Mouse (Mus musculus): ENCODE data around the gene Scn5a.

Scn5a gene

DNA sequence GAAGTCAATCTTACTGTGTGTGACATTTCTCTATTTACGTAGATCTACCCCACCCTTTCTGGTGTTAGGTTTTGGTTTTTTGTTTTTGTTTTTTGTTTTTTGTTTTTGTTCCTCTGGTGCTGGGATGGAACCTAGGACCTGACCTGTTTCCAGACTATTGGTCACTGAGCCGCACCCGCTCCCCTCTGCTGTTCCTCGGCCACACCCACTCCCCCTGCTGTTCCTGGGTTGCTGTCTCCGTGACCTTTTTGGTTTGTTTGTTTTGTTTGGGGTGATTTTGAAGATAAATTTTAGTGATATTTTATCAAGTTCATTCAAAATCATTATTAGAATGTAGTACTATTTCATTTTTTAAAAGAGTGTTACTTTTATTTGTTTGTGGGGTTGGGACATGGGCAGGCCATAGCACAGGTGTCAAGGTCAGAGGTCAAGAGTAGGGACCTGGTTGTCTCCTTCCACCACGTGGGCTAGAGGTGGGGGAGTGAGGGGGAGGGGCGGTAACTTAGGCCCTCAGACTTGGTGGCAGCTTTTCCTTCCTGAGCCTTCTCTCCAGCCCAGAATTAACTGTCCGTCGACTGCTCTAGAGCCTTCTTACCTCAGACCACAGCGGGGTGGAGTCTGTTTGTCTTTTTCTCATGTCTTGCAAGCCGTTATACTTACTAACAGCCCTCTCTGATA, 73.7 kb downstream of the Scn5a start:
- DNase-seq (ENCODE audit: low spot score) = no peak

DNA sequence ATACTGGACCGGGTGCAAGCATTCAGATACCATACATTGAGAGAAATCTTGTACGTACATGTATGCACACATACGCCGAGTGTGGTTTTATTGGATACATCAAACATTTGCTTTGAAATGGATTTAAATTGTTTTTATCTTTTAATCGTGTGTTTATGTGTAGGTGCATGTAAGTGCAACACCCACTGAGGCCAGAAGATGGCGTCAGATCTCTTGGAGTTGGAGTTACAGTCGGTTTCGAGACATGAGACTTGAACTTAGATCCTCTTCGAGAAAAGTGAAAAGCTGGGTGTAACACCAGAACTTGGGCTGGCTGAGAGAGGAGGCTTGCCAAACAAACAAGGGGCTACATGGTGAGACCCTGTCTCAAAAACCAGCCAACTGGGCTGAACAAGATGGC, 75.2 kb downstream of the Scn5a start:
- DNase-seq (ENCODE audit: low spot score) = no peak

DNA sequence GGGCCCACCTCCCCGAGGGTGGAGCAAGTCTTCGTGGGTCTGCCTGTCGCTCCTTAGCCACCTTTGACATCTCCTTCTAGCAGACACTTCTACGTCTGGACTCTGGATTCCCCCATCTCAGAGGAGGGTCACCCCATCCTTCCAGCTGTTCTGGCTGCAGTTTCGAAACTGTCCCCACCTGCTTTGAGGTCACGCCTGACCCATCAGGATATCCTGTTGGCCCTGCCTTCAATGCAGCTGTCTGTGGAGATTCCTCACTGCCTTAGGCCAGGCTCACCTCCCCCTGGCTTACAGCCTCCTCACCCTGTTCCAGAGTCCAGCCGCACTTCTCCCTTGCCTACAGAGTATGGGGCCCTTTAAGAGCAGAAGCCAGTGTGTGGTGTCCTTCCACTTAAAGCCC, 79.9 kb downstream of the Scn5a start:
- DNase-seq (ENCODE audit: low spot score) = no peak

DNA sequence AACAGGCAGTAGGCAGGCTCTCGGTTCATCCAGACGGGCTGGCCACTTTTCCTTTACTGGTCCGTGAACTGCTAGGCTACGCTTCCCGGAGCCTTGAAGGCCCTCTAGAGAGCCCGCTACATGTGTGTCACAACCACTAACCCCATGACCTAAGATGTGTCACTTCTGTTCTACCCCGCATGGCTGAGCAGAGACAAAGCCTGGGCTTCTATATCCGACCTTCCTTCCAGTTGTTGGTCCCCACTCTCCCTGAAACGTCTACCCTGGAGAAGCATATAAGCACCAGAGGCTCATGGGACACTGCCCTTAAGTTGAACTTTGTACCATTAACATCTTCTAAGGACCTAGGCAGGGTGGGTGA, 80.6 kb downstream of the Scn5a start:
- no peak for DNase-seq (ENCODE audit: low spot score)

DNA sequence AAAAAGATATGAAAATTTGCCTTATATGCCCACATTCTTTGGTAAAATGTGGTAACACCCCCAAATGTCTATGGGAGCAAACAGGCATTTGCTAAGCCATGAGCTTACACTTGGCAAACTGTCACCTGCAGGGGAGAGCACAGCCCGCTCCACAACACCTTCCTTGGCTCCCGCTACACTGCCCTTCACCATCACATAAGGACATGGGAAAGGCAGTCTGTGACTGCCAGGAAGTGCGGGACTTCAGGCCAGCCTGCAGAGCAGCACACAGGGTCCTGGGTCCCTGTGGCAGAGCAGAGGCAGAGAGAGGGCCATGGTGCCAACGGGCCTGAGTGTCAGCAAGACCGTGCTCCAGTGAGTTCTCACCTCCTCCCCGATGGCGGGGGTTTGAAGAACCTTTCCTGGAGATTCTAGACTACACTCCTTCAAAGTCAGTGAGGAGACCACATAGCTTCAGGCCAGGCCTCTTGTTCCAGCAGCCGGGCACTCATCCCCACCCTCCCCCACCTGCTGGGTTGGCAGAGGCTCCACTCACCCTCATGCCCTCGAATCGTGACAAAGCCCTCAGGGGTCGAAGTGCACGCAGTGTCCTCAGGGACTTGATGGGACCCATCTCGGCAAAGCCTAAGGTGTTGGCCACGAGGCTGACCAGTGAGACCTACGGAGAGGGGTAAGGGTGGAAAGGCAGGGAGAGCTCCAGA, 81.1 kb downstream of the Scn5a start:
- no peak for DNase-seq (ENCODE audit: low spot score)

DNA sequence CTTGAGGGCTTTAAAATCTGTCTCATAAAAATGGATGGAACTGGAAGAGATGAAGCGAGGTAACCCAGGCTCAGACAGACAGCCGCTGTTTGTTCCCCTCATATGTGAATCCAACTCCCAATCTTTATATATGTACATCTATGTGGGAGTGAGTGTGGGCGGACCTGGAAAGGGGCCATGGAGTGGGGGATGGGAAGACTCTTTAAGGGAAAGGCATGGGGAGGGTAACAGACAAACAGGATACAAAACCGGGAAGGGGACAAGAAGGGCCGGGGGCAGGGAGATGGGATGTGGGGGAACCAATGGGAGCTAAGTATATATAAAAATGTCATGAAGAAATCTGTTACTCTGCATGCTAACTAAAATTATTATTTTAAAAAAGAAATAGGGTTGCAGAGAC, 81.9 kb downstream of the Scn5a start:
- no peak for DNase-seq (ENCODE audit: low spot score)

DNA sequence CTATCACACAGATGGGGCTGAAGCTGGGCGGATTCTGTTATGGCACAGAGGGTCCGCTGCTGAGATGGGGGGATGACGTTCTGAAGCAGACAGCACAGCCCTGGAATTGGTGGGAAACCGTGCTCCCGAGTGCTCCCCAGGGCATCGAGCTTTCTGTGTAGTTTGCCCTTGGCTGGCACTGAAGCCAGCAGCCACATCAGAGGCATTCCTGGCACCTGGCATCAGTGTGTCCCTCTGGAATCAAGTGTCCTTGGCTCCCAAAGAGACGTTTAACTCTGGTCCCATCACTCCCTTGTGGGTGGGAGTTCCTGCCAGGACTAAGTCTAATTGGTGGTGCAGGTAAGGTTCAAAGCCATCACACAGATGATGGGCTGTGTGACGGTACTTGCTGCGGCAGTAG, 82.5 kb downstream of the Scn5a start:
- no peak for DNase-seq (ENCODE audit: low spot score)

DNA sequence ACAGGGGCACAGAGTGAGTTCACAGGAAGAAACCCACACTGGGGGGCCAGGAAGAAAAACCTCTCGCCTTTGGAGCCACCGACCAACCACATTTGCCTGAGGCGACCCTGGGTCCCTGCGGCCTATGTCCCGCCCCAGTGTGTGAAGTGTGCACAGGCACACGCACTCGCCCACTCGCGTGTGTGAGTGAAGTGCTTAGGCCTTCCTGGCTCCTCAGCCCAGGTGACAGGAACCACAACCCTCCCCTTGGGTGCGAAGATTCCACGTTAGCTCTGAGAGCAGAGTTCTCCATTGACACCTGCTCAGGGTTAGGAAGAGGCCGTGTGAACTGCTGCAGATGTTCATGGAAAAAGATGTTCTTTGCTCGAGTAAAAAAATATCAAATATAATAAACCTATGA, 93.9 kb downstream of the Scn5a start:
- no peak for DNase-seq (ENCODE audit: low spot score)

DNA sequence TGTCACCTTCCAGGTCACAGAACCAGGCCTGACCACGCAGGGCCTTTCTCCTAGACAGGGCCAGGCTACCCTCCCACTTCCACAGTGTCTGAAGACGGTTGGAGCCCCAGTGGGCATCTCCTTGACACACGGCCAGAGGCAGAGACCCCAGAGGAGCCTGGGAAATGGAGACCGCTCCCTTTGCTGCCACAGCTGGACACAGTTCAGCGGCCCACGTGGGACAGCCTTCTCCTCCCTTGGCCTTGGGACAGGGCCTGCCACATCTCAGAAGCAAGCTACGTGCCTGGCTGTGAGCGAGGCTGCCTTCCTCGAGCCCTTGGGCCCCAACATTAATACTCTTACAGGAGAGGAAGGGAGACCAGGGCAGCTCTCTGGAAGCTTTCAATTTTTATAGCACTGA, 94.4 kb downstream of the Scn5a start:
- no peak for DNase-seq (ENCODE audit: low spot score)

DNA sequence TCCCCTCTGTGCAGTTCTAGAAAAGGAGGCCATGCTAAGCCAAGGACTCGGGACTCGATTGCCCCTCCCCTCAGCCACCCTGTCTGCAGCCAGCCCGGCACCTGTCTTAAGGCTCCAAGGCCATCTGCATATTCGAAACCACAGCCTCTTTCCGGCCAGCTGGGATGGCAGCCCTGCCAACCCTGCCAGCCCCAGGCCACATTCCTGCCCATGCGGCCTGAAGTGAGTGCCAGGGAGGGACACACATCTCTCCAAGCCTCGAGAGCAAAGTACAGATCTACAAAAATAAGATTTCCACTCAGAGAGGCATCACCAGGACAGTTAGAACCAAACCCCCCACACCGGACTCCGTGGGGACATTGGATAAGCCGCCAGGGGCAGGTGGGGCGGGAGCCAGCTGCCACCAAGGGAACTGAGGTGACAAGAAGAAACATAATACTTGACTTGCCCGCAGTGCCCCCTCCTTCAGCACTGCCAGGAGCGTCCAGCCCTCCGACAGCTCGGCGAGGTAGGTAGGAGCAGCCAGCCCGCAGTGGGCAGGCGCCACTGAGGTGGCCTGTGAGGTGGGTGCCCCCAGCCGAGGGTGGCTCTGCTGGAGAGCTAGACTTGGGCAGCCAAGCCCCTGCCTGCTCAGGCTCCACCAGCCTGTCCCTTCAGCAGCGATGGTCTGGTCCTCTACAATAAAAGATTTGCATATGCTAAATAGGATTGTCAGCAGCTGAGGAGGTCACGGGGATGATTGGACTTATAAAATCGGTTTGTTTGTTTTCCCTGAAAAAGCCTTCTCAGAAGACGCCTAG, 95.1 kb downstream of the Scn5a start:
- DNase-seq (ENCODE audit: low spot score) = no peak

DNA sequence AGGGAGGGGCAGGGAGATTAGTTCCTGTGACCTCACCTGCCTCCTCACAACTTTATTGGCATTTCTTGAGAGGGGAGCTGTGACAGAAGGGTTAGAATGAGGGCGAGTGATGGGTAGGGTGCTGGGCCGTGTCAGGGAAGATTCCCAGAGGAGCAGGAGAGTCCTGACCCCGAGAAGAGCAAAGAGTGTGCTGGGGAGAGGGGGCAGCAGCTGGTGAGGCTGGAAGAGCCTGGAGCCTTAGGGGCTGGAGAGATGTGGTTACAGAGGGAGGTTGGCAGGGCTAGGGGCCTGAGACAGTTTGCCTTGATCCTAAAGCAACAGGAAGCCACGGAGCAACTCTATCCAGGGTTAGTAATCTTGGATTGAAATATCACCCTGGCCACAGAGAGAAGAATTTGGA, 97.2 kb downstream of the Scn5a start:
- no peak for DNase-seq (ENCODE audit: low spot score)

DNA sequence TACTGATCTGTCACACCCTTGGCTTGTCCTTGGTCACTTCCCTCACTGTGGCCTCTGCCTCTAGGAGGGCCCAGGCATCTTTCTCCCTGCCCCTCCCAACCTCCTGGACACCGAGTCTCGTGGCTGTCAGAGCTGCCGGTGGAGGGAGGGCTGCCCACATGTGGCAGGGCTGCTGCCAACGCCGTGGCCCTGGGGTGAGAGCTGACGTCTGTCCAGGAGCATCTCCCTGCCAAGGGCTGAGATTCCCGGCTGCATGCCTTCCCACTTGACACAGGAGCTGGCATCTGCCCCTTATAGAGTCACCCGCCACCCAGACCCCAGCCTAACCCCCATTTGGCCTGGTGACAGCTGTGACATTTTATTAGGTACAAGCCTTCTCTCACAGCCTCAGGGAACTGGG, 99.5 kb downstream of the Scn5a start:
- no peak for DNase-seq (ENCODE audit: low spot score)

DNA sequence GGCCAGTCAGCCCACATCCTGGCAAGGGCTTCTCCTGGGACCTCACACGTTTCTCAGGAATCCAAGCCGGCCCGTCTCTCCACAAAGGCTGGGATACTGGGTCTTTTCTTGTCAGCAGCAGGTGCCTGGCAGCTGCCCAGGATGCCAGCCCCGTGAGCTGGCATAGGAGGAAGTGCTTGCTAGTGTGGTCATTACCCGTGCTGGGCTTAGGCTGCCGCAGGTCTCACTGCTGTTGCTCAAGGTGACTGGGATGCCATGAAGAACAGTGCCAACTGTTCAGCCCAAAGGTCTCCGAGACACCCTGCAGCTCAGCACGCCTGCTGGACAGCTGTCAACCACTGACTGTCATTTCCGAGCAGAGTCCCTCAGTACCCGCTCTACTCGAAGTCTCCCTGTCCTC, 100.5 kb downstream of the Scn5a start:
- DNase-seq (ENCODE audit: low spot score) = no peak

DNA sequence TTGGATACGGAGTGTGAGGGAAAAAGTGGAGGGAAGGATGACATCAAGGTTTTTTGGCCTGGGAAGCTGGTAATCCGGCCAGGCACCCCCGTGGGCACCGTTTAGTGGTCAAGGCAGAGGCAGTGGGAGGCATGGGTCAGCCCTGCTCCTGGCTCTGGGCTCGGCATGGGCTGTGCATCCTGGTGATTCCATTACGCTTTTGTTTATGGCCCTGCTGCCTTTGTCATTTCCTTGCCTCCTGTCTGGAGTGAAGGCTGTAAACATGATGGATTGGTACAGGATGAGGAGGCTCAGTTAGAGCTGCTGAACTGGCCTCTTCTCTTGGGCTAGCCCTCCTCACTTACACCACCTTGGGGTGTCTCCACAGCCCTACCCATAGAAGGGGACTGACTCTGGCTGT, 101.1 kb downstream of the Scn5a start:
- DNase-seq (ENCODE audit: low spot score) = no peak

DNA sequence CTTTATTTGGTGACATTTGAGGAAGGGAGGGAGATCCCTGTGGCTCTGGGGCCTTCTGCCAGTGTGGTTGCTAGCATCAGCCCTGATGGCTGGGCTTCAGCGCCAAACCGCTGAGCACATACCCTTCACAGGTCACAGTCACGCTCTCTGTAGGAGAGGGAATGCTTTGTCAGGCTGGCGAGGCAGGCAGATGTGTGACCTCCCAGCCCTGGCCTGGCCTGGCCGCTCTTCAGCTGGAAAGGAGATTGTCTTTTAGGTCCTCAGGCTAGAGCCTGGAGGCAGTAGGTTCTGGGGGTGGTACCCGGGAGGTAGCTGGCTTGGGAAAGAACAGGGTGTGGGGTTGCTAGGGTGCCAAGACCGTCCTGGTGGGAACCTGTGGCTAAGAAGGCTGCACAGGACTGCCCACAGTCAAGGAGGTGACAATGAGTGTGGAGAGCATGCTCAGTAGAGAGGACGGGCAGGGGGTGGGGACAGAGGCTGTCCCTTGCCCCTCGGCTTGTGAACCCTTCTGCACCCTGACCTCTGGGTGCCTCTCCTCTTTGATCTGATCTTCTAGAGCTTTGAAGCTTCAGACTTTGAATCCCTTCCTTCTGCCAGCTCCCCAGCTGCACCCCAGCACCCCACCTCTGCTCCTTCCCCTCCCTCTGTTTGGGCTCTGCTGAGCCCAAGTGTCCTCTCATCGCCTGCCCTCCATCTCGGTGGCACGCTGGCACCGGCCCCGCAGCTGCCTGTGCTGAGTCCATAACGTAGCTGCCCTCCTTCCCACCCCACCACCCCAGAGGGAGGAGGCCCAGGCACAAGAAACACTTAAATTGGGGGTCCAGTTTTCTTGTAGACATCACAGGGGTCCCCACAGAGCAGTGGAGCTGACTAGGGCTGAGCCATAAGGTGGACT, 103.9 kb downstream of the Scn5a start:
- no peak for DNase-seq (ENCODE audit: low spot score)

DNA sequence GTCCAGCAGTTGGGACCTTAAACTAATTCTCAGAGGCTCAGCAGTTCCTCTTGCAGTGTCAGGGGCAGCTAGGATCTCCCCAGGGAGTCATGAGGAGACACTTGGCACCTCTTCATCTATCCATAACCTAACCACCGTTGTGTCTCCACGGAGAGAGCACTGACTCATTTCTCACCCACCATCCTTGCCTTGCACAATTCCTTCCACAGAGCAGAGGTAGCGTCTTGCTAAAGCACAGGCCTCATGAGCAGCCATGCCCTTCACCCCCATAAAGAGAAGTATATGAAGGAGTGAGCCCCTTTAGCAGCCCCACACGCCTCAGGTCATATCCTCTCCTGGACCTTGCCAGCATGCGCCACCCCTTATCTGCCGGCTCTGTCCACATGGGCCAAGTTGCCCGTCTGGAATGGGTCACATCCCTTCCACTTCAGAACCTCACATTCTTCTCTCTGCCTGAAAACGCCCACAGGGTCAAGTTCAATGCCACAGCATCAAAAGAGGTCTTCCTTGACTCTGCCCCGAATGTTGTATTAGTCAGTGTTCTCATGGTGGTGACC, 105.1 kb downstream of the Scn5a start:
- no peak for DNase-seq (ENCODE audit: low spot score)

DNA sequence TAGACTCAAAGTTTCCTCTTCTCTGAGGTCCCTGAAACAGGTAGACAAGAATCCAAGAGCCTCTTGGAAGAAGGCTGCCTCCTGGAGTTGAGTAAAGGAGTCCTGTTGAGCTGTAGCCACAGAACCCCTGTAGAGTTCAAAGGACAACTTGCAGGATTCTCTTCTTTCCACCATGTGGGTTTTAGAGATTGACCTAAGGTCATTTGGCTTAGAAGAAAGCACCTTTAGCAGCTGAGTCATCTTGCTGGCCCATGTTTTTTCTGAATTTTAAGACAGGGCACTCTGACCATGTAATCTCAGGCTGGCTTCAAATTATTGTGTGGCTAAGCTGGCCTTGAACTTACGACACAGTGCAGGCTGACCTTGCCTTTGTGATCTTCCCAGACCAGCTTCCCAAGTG, 105.8 kb downstream of the Scn5a start:
- DNase-seq (ENCODE audit: low spot score) = no peak

DNA sequence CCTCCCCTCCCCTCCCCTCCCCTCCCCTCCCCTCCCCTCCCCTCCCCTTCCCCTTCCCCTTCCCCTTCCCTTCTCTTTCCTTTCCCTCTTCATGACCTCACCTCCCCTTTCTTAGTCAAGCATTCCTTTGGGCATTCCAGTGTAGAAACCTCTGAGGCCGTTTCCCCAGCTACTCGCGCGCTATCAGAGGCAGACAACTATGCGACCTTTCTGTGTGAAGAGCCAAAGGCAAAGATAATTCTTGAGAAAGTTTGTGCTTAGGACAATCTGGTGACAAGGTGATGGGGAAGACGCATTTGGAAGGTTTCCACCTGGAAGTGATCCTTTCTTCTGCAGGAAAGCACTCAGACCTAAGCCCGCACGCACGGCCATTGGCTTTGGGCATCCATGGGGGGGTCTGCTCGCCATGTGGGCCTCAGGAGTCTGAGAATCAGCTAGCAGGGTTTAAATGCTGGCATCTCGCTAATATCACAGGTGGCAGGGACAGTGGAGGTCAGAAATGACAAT, 106.4 kb downstream of the Scn5a start:
- DNase-seq (ENCODE audit: low spot score) = no peak

DNA sequence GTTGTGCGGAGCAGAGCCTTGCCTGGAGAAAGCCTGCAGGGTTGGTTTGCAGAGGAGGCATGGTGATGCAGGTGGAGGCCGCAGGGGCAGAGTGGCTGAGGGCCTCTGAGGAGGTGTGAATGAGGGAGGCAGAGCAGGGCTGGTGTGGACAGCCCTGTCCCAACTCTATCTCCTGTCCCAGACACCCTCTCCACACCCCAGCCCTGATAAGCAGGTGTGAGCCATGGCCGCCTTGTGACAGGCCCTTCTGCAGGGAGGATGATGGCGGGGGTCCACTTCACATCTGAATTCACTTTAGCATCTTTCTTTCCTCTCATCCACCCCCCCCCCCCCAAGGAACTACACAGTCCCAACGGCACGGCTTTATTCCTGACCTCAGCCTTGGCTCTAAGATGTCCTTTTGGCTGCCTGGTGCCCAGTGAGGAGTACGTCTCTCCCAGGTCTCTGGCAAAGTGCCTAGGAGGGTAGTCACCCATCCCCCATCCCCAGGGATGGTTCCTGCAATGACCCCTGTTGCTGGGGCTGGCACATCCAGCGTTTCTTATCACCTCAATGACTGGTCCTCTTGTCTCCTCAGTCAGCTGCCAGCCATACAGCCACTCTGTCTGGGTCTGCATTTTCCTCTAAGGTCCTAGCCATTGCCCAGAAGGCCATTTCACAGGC, 109.0 kb downstream of the Scn5a start:
- no peak for DNase-seq (ENCODE audit: low spot score)

DNA sequence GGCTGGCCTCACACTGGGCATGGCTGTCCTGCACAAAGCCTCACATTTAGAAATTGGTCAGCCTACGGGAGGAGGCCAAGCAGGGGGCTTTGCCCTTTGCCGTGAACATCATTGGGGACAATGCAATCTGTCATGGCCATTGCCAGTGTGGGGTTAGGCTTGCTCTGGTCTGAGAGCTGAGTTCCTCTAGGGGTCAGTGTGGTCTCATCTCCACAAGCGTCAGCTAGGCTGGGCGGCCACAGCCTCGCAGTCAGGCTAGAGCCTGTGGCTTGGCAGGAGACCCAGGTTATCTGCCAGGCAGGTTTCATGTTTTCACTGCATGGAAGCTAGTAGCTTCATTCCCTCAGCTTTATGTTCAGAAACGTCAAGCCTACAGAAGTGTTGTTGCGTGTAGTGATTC, 113.2 kb downstream of the Scn5a start:
- DNase-seq (ENCODE audit: low spot score) = peak; percentile 4

DNA sequence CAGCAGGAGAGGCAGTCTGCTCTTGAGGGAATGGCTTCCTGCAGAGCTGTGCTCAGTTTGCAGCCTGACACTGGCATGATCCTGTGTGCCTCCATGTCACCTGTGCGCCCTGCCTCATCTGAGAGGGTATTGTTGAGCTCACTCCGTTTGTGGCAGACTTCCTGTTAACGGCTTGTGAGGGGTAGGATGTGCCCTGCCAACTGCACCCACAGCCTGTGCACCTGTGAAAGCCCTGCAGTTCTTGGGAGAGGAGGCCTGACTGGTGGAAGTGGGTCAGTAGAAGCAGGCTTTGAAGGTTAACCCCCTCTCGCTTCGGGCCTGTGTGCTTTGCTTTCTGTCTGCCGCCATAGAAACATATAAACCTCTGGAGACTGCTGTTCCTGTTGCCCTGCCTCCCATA, 113.8 kb downstream of the Scn5a start:
- no peak for DNase-seq (ENCODE audit: low spot score)

Measured in adipocyte (in vitro differentiated cells).